14 mouse cellular contexts compared by ENCODE assay signal in genomic region chr7:127218670-127219069, GRCm38 (mm10). TPM values are rescaled to one million over a fixed set of nuclear protein-coding genes. Genes with fewer than 3 reads are reported as not detected.
DNase-seq lines count a peak whose midpoint lies in the region; ATAC-seq and TF ChIP-seq lines count a peak whose summit lies in the region.
"Had no signal": no experiment of that assay in that cellular context is flagged by ENCODE, and none has a peak within 500 bp of the region (broad histone marks: within the 10 kb centered on the region; RNA-seq: fewer than 3 reads in every experiment).

No protein-coding gene starts in this region.

- peak overlapping the region; percentile 34; the same call in 1 of the 2 replicates for H3K4me3 ChIP-seq in spleen, adult 2 months (ENCODE audit: extremely low read depth, insufficient read depth, insufficient read length)
- peak overlapping the region; percentile 31; the same call in 1 of the 2 replicates for H3K4me3 ChIP-seq in liver, embryonic 13.5 days (replicated peaks)
- no peak overlapping the region for H3K4me3 ChIP-seq in kidney, embryonic 14.5 days (ENCODE audit: low read length)
- no peak overlapping the region for H3K4me3 ChIP-seq in cerebellum, adult 2 months (replicated peaks; ENCODE audit: insufficient read depth, low read depth, low read length)
- H3K4me3 ChIP-seq: embryonic facial prominence, embryonic 15.5 days had no signal

- peak; percentile 1 for ATAC-seq in activated CD4-positive, CD25-positive, alpha-beta regulatory T cell, adult 4 months
- ATAC-seq in liver, embryonic 13.5 days (ENCODE audit: low read depth) = peak; percentile 55
- no peak for ATAC-seq in kidney, embryonic 14.5 days (ENCODE audit: low FRiP score, low TSS enrichment)
- ATAC-seq: forebrain, postnatal 0 days; hindbrain, postnatal 0 days had no signal

- TF ChIP-seq CTCF in spleen, adult 2 months (IDR thresholded peaks at IDR 0.05; ENCODE audit: extremely low read depth, insufficient read depth, insufficient read length, insufficient replicate concordance) = no peak
- TF ChIP-seq CTCF in cerebellum, adult 2 months (IDR thresholded peaks at IDR 0.05; ENCODE audit: borderline replicate concordance, insufficient read depth, low read depth, low read length) = no peak

- no peak for TF ChIP-seq POLR2A in spleen, adult 2 months (IDR thresholded peaks at IDR 0.05; ENCODE audit: low read depth, low read length)
- TF ChIP-seq POLR2A in cerebellum, adult 2 months (IDR thresholded peaks at IDR 0.05; ENCODE audit: borderline replicate concordance, insufficient read depth, low read length) = no peak

- peak overlapping the region; percentile 61 for H3K9ac ChIP-seq in liver, embryonic 13.5 days
- H3K9ac ChIP-seq in kidney, embryonic 14.5 days (ENCODE audit: low read depth, low read length) = no peak overlapping the region
- H3K9ac ChIP-seq: embryonic facial prominence, embryonic 15.5 days; forebrain, postnatal 0 days had no signal

- H3K4me1 ChIP-seq in spleen, adult 2 months (ENCODE audit: control insufficient read depth, insufficient read depth, insufficient read length) = peaks cover 25% of the 10 kb centered on the region; the same call in 1 of the 2 replicates
- H3K4me1 ChIP-seq in liver, embryonic 13.5 days (replicated peaks) = peaks cover 81% of the 10 kb centered on the region
- 0 out of 2 replicates have a peak, but pooled peaks cover 4% of the 10 kb centered on the region for H3K4me1 ChIP-seq in kidney, embryonic 14.5 days (ENCODE audit: control insufficient read depth, insufficient read depth, low read length)
- no peaks in the 10 kb centered on the region for H3K4me1 ChIP-seq in cerebellum, adult 2 months (ENCODE audit: control insufficient read depth, insufficient read depth, low read length)

- H3K27ac ChIP-seq in spleen, adult 2 months (ENCODE audit: insufficient read depth, low read length) = peak overlapping the region; percentile 95
- H3K27ac ChIP-seq in liver, embryonic 13.5 days = peak overlapping the region; percentile 92
- H3K27ac ChIP-seq in kidney, embryonic 14.5 days (ENCODE audit: low read depth, low read length) = no peak overlapping the region
- no peak overlapping the region for H3K27ac ChIP-seq in cerebellum, adult 2 months (ENCODE audit: insufficient read depth, low read length)
- H3K27ac ChIP-seq: embryonic facial prominence, embryonic 15.5 days; hindbrain, postnatal 0 days; macrophage had no signal

- peaks cover 14% of the 10 kb centered on the region for H3K36me3 ChIP-seq in spleen, adult 2 months (ENCODE audit: control insufficient read depth, insufficient read depth, low read length)
- H3K36me3 ChIP-seq in liver, embryonic 13.5 days = no peaks in the 10 kb centered on the region
- H3K36me3 ChIP-seq in kidney, embryonic 14.5 days (ENCODE audit: control insufficient read depth, insufficient read depth, low read length) = no peaks in the 10 kb centered on the region
- H3K36me3 ChIP-seq: embryonic facial prominence, embryonic 15.5 days had no signal

- DNase-seq in spleen, adult 2 months (ENCODE audit: low read depth in 1 of 2, low spot score in 2 of 2) = no peak
- no peak for DNase-seq in spleen, adult 18-20 months
- no peak for DNase-seq in liver, embryonic 13.5 days
- no peak for DNase-seq in layer of hippocampus, adult 8-10 months (ENCODE audit: low spot score in 2 of 2)
- no peak for DNase-seq in cerebellum, adult 2 months
- DNase-seq: cerebellum, adult 18-20 months; forebrain, postnatal 0 days; kidney, adult 8-10 months; lung, adult 18-20 months had no signal

- no peaks in the 10 kb centered on the region for H3K27me3 ChIP-seq in spleen, adult 2 months (ENCODE audit: control insufficient read depth, insufficient read depth, low read length)
- H3K27me3 ChIP-seq in liver, embryonic 13.5 days = no peaks in the 10 kb centered on the region
- no peaks in the 10 kb centered on the region for H3K27me3 ChIP-seq in kidney, embryonic 14.5 days (ENCODE audit: control insufficient read depth, insufficient read depth, low read length)
- H3K27me3 ChIP-seq in cerebellum, adult 2 months (ENCODE audit: control insufficient read depth, insufficient read depth, low read length) = no peaks in the 10 kb centered on the region
- H3K27me3 ChIP-seq: embryonic facial prominence, embryonic 15.5 days had no signal

- no peaks in the 10 kb centered on the region for H3K9me3 ChIP-seq in liver, embryonic 13.5 days (replicated peaks)
- no peaks in the 10 kb centered on the region for H3K9me3 ChIP-seq in kidney, embryonic 14.5 days (ENCODE audit: control insufficient read depth, low read length)
- H3K9me3 ChIP-seq: embryonic facial prominence, embryonic 15.5 days had no signal

- peak overlapping the region; percentile 53 for H3K4me2 ChIP-seq in liver, embryonic 13.5 days
- no peak overlapping the region for H3K4me2 ChIP-seq in kidney, embryonic 14.5 days (replicated peaks; ENCODE audit: low read depth, low read length)
- H3K4me2 ChIP-seq: embryonic facial prominence, embryonic 15.5 days had no signal

- 21% methylated on average over 4 of the region's 4 CpGs for WGBS in spleen, adult 2 months
- 24% methylated on average over 4 of the region's 4 CpGs for WGBS in liver, embryonic 13.5 days (ENCODE audit: insufficient replicate concordance)
- WGBS in kidney, embryonic 14.5 days = 96% methylated on average over 4 of the region's 4 CpGs
- 93% methylated on average over 4 of the region's 4 CpGs for WGBS in cerebellum, adult 2 months

RNA-seq across cellular contexts. Expression of gene Mylpf, which starts 10.0 kb away (rescaled TPM):
- polyA plus RNA-seq in spleen, adult 2 months (2012; rRNA removed) = 1.2 and 5.2 TPM in 2 replicates
- 10 to 100 TPM; 26.7 to 30.7 TPM for polyA plus RNA-seq in activated CD4-positive, CD25-positive, alpha-beta regulatory T cell, adult 4 months (2017; shearing (Covaris generic))
- polyA plus RNA-seq in liver, embryonic 13.5 days (2015; fragmentation: Nextera tagmentation; extraction: Ambion mirVana) = 42.7 and 46.8 TPM in 2 replicates
- 10.3 and 11.2 TPM in 2 replicates for polyA plus RNA-seq in kidney, embryonic 14.5 days (2014; fragmentation: Nextera tagmentation; extraction: Ambion mirVana)
- total RNA-seq in layer of hippocampus, adult 8-10 months (2022) = 1 to 10 TPM; 2.8 to 5.1 (median 3.6) TPM
- polyA plus RNA-seq in cerebellum, adult 2 months (2012; rRNA removed) = 1.6 and 3.0 TPM in 2 replicates
- total RNA-seq: hindbrain, postnatal 0 days had no signal

RNA-seq across cellular contexts. Expression of gene Tbc1d10b, which starts 10.4 kb away (rescaled TPM):
- 33.0 and 34.3 TPM in 2 replicates for polyA plus RNA-seq in spleen, adult 2 months (2012; rRNA removed)
- polyA plus RNA-seq in activated CD4-positive, CD25-positive, alpha-beta regulatory T cell, adult 4 months (2017; shearing (Covaris generic)) = 10 to 100 TPM; 13.6 to 18.9 TPM
- 15.8 and 15.9 TPM in 2 replicates for polyA plus RNA-seq in liver, embryonic 13.5 days (2015; fragmentation: Nextera tagmentation; extraction: Ambion mirVana)
- polyA plus RNA-seq in kidney, embryonic 14.5 days (2014; fragmentation: Nextera tagmentation; extraction: Ambion mirVana) = 13.5 and 19.7 TPM in 2 replicates
- 100 to 1,000 TPM in 2 of 4 experiments, 10 to 100 TPM in 2; 97.9 to 106 (median 101) TPM for total RNA-seq in layer of hippocampus, adult 8-10 months (2022)
- polyA plus RNA-seq in cerebellum, adult 2 months (2012; rRNA removed) = 72.4 and 83.9 TPM in 2 replicates

RNA-seq across cellular contexts. Expression of gene Zfp553, which starts 14.2 kb away (rescaled TPM):
- 9.2 and 12.9 TPM in 2 replicates for polyA plus RNA-seq in spleen, adult 2 months (2012; rRNA removed)
- 1 to 10 TPM; 4.1 to 8.0 TPM for polyA plus RNA-seq in activated CD4-positive, CD25-positive, alpha-beta regulatory T cell, adult 4 months (2017; shearing (Covaris generic))
- polyA plus RNA-seq in liver, embryonic 13.5 days (2015; fragmentation: Nextera tagmentation; extraction: Ambion mirVana) = 8.3 and 9.0 TPM in 2 replicates
- polyA plus RNA-seq in kidney, embryonic 14.5 days (2014; fragmentation: Nextera tagmentation; extraction: Ambion mirVana) = 23.0 and 26.2 TPM in 2 replicates
- 10 to 100 TPM; 20.6 to 21.4 (median 20.9) TPM for total RNA-seq in layer of hippocampus, adult 8-10 months (2022)
- 16.6 and 17.6 TPM in 2 replicates for polyA plus RNA-seq in cerebellum, adult 2 months (2012; rRNA removed)

RNA-seq across cellular contexts. Expression of gene Sept1, which starts 14.3 kb away (rescaled TPM):
- 280 and 335 TPM in 2 replicates for polyA plus RNA-seq in spleen, adult 2 months (2012; rRNA removed)
- polyA plus RNA-seq in activated CD4-positive, CD25-positive, alpha-beta regulatory T cell, adult 4 months (2017; shearing (Covaris generic)) = 100 to 1,000 TPM; 811 to 836 TPM
- polyA plus RNA-seq in liver, embryonic 13.5 days (2015; fragmentation: Nextera tagmentation; extraction: Ambion mirVana) = 9.7 and 9.8 TPM in 2 replicates
- 18.5 and 21.6 TPM in 2 replicates for polyA plus RNA-seq in kidney, embryonic 14.5 days (2014; fragmentation: Nextera tagmentation; extraction: Ambion mirVana)
- total RNA-seq in layer of hippocampus, adult 8-10 months (2022) = 1 to 10 TPM; 2.4 to 7.9 (median 7.0) TPM
- 11.3 and 12.5 TPM in 2 replicates for polyA plus RNA-seq in cerebellum, adult 2 months (2012; rRNA removed)

RNA-seq across cellular contexts. Expression of gene Cd2bp2, which starts 22.8 kb away (rescaled TPM):
- 22.7 and 26.4 TPM in 2 replicates for polyA plus RNA-seq in spleen, adult 2 months (2012; rRNA removed)
- polyA plus RNA-seq in activated CD4-positive, CD25-positive, alpha-beta regulatory T cell, adult 4 months (2017; shearing (Covaris generic)) = 10 to 100 TPM; 38.9 to 50.5 TPM
- polyA plus RNA-seq in liver, embryonic 13.5 days (2015; fragmentation: Nextera tagmentation; extraction: Ambion mirVana) = 27.1 and 32.1 TPM in 2 replicates
- polyA plus RNA-seq in kidney, embryonic 14.5 days (2014; fragmentation: Nextera tagmentation; extraction: Ambion mirVana) = 41.0 and 57.6 TPM in 2 replicates
- 10 to 100 TPM; 87.4 to 94.4 (median 90.0) TPM for total RNA-seq in layer of hippocampus, adult 8-10 months (2022)
- 101 and 103 TPM in 2 replicates for polyA plus RNA-seq in cerebellum, adult 2 months (2012; rRNA removed)

Comparison
In these comparisons a context has a peak if more than half of its experiments do, and no peak if none do; other contexts are left out.
1. H3K27ac ChIP-seq: peak in spleen, adult 2 months (single experiment) and liver, embryonic 13.5 days (single experiment); none in kidney, embryonic 14.5 days (single experiment) and cerebellum, adult 2 months (single experiment).
2. H3K4me3 ChIP-seq: peak in spleen, adult 2 months (single experiment) and liver, embryonic 13.5 days (single experiment); none in kidney, embryonic 14.5 days (single experiment) and cerebellum, adult 2 months (single experiment).